Mouse (Mus musculus) small intestine, adult 2 months (tissue): ENCODE results near the gene Cep89. TPM values are rescaled to one million over a fixed set of nuclear protein-coding genes. Genes with fewer than 3 reads are reported as not detected.
A peak's percentile ranks its signal among the peaks of the same experiment; 100 is the strongest.

ENCODE experiments used
- H3K27ac ChIP-seq: fragments of 200-500 bp; 2 replicates; pipeline ENCODE4 v1.5.1; 2012; ENCODE audit warnings: low read depth, low read length, control low read depth, inconsistent platforms; ENCODE audit not compliant: insufficient read depth
- H3K27me3 ChIP-seq: fragments of 200-500 bp; 2 replicates; pipeline ENCODE4 v1.6.1; 2012; ENCODE audit warnings: mild to moderate bottlenecking, moderate library complexity, low read length, inconsistent platforms; ENCODE audit not compliant: control insufficient read depth, insufficient read depth
- H3K36me3 ChIP-seq: fragments of 200-500 bp; 2 replicates; pipeline ENCODE4 v1.6.1; 2012; ENCODE audit warnings: mild to moderate bottlenecking, low read length, control low read depth, inconsistent platforms; ENCODE audit not compliant: control insufficient read depth, insufficient read depth
- H3K4me1 ChIP-seq: fragments of 200-500 bp; 2 replicates; pipeline ENCODE4 v1.6.1; 2012; ENCODE audit warnings: low read length, inconsistent platforms, mixed read lengths; ENCODE audit not compliant: control insufficient read depth, insufficient read depth, insufficient read length
- H3K4me3 ChIP-seq: fragments of 200-500 bp; 2 replicates; pipeline ENCODE4 v1.5.1; 2012; ENCODE audit warnings: low read depth, mild to moderate bottlenecking, control low read depth, inconsistent platforms, low read length, moderate library complexity
- CTCF ChIP-seq: fragments of 200-500 bp; IDR thresholded peaks from 2 replicates; pipeline ENCODE4 v1.5.1; 2012; ENCODE audit warnings: low read depth, mild to moderate bottlenecking, control low read depth, inconsistent platforms, low read length, moderate library complexity, mixed read lengths; ENCODE audit not compliant: insufficient replicate concordance, insufficient read length; ENCODE audit errors: extremely low read depth
- POLR2A ChIP-seq: fragments of 200-500 bp; IDR thresholded peaks from 2 replicates; pipeline ENCODE4 v1.6.1; 2012; ENCODE audit warnings: low read depth, mild to moderate bottlenecking, control low read depth, inconsistent platforms, low read length, moderate library complexity
- WGBS: fragments of 180-500 bp; shearing (Covaris S2); methylation state at CpG from one replicate; pipeline ENCODE4 v1.1.7; 2018; 5-methylcytosine and 5-hydroxymethylcytosine counted together
- polyA plus RNA-seq: library from polyadenylated mRNA; depleted of rRNA; stranded (reverse); fragments of >200 nt; gene quantifications from 2 replicates; pipeline ENCODE4 v1.2.3, GENCODE M21; 2012

Gene Cep89
- polyA plus RNA-seq, 1 experiment: 10.1 TPM

- WGBS: 89% methylated on average over 12 of the region's 12 CpGs
- TF ChIP-seq CTCF (no peak), POLR2A (no peak)
- Histone ChIP-seq H3K36me3 (peaks cover 59% of the 10 kb centered on the region), H3K27ac (no peak overlapping the region), H3K27me3 (no peaks in the 10 kb centered on the region), H3K4me3 (no peak overlapping the region), H3K4me1 (peaks cover 27% of the 10 kb centered on the region)
Observed at GRCm38 (mm10) chr7:35357621-35358020, 39.2 kb upstream of the Cep89 start.

GRCm38 (mm10) chr7:35362253-35362652, 34.6 kb upstream of the Cep89 start:
- Histone ChIP-seq H3K4me1 (peaks cover 11% of the 10 kb centered on the region; the same call in 1 of the 2 replicates), H3K27me3 (no peaks in the 10 kb centered on the region), H3K27ac (no peak overlapping the region), H3K4me3 (no peak overlapping the region), H3K36me3 (peaks cover 70% of the 10 kb centered on the region)
- 83% methylated on average over 5 of the region's 5 CpGs for WGBS
- TF ChIP-seq CTCF: no peak
- no peak for TF ChIP-seq POLR2A

- 71% methylated on average over 5 of the region's 5 CpGs for WGBS
- H3K36me3 ChIP-seq: peaks cover 70% of the 10 kb centered on the region
- no peak overlapping the region for H3K4me3 ChIP-seq
- no peak overlapping the region for H3K27ac ChIP-seq
- H3K27me3 ChIP-seq: no peaks in the 10 kb centered on the region
- TF ChIP-seq CTCF (no peak), POLR2A (no peak)
- H3K4me1 ChIP-seq: peaks cover 9% of the 10 kb centered on the region; the same call in 1 of the 2 replicates
Observed at GRCm38 (mm10) chr7:35362868-35363267, 34.0 kb upstream of the Cep89 start.

GRCm38 (mm10) chr7:35365161-35365910, 31.5 kb upstream of the Cep89 start:
- TF ChIP-seq POLR2A (no peak), CTCF (no peak)
- Histone ChIP-seq H3K27ac (no peak overlapping the region), H3K36me3 (peaks cover 60% of the 10 kb centered on the region), H3K4me1 (0 out of 2 replicates have a peak, but pooled peaks cover 2% of the 10 kb centered on the region), H3K4me3 (no peak overlapping the region), H3K27me3 (no peaks in the 10 kb centered on the region)
- 61% methylated on average over 12 of the region's 12 CpGs for WGBS

- WGBS: 61% methylated on average over 14 of the region's 14 CpGs
- Histone ChIP-seq H3K36me3 (peaks cover 44% of the 10 kb centered on the region), H3K27me3 (no peaks in the 10 kb centered on the region), H3K4me3 (no peak overlapping the region), H3K27ac (no peak overlapping the region), H3K4me1 (peaks cover 21% of the 10 kb centered on the region)
- TF ChIP-seq POLR2A (no peak), CTCF (no peak)
Observed at GRCm38 (mm10) chr7:35371096-35371495, 25.7 kb upstream of the Cep89 start.

- peak overlapping the region; percentile 94 for H3K27ac ChIP-seq
- no peak overlapping the region for H3K4me3 ChIP-seq
- no peaks in the 10 kb centered on the region for H3K27me3 ChIP-seq
- WGBS: 27% methylated on average over 14 of the region's 14 CpGs
- TF ChIP-seq POLR2A (no peak), CTCF (no peak)
- peaks cover 21% of the 10 kb centered on the region for H3K4me1 ChIP-seq
- H3K36me3 ChIP-seq: peaks cover 43% of the 10 kb centered on the region
Observed at GRCm38 (mm10) chr7:35372483-35373017, 24.3 kb upstream of the Cep89 start.

- H3K36me3 ChIP-seq: peaks cover 43% of the 10 kb centered on the region
- no peaks in the 10 kb centered on the region for H3K27me3 ChIP-seq
- no peak for TF ChIP-seq CTCF
- no peak for TF ChIP-seq POLR2A
- peak overlapping the region; percentile 85 for H3K27ac ChIP-seq
- peaks cover 21% of the 10 kb centered on the region for H3K4me1 ChIP-seq
- H3K4me3 ChIP-seq: no peak overlapping the region
- whole genome bisulfite sequencing: 24% methylated on average over 16 of the region's 16 CpGs
Observed at GRCm38 (mm10) chr7:35373146-35373989, 23.5 kb upstream of the Cep89 start.
